8 mouse cellular contexts compared by ENCODE assay signal in the genomic region with DNA sequence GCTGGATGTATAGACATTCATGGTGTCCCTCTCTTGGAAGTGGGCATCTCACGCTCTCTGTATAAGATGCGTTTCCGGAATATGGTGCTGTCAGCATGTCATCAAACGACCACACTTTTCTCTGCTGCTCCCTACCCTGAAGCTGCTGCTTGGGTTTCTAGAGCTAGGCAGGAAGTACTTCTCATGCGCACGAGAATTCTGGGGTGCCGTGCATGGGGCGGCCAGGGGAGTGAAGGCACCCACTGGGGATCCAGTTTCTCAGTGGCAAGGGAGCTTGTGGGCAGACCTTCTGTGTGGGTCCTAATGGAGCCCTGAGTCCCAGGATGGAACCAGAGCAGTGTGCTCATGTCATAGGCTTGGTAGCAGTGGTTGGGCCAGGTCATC.
DNase-seq lines count a peak whose midpoint lies in the region; ATAC-seq and TF ChIP-seq lines count a peak whose summit lies in the region.

No protein-coding gene starts in this region.

- 0 out of 2 replicates have a peak overlapping the region, but pooled peaks have one; percentile 8 for H3K9ac ChIP-seq in kidney, embryonic 14.5 days (ENCODE audit: low read depth, low read length)
- H3K9ac ChIP-seq in embryonic facial prominence, embryonic 13.5 days: 0 out of 2 replicates have a peak overlapping the region, but pooled peaks have one; percentile 54
- peak overlapping the region; percentile 52 for H3K9ac ChIP-seq in hindbrain, embryonic 14.5 days
- H3K9ac ChIP-seq in neural tube, embryonic 12.5 days: peak overlapping the region; percentile 40; the same call in 1 of the 2 replicates

- H3K4me3 ChIP-seq in kidney, embryonic 14.5 days (ENCODE audit: low read length): peak overlapping the region; percentile 26; the same call in 1 of the 2 replicates
- H3K4me3 ChIP-seq in kidney, adult 2 months (ENCODE audit: insufficient read depth, low read depth, low read length): no peak overlapping the region
- H3K4me3 ChIP-seq in embryonic facial prominence, embryonic 13.5 days: no peak overlapping the region
- peak overlapping the region; percentile 23 for H3K4me3 ChIP-seq in hindbrain, embryonic 14.5 days (replicated peaks; ENCODE audit: low read length)
- no peak overlapping the region for H3K4me3 ChIP-seq in neural tube, embryonic 12.5 days

- 78% methylated on average over 8 of the region's 8 CpGs for WGBS in kidney, embryonic 14.5 days
- WGBS in kidney, adult 2 months: 74% methylated on average over 8 of the region's 8 CpGs
- 87% methylated on average over 8 of the region's 8 CpGs for WGBS in embryonic facial prominence, embryonic 13.5 days
- WGBS in hindbrain, embryonic 14.5 days: 85% methylated on average over 8 of the region's 8 CpGs
- WGBS in neural tube, embryonic 12.5 days: 81% methylated on average over 8 of the region's 8 CpGs

- no peak for TF ChIP-seq CTCF in kidney, adult 2 months (conservative IDR thresholded peaks at IDR 0.05; ENCODE audit: insufficient read depth, insufficient read length, low read depth, low read length)

- 0 out of 2 replicates have a peak, but pooled peaks cover 2% of the 10 kb centered on the region for H3K4me1 ChIP-seq in kidney, embryonic 14.5 days (ENCODE audit: control insufficient read depth, insufficient read depth, low read length)
- H3K4me1 ChIP-seq in kidney, adult 2 months (ENCODE audit: control insufficient read depth, insufficient read depth, low read length): no peaks in the 10 kb centered on the region
- peaks cover 9% of the 10 kb centered on the region for H3K4me1 ChIP-seq in embryonic facial prominence, embryonic 13.5 days
- peaks cover 6% of the 10 kb centered on the region; the same call in 1 of the 2 replicates for H3K4me1 ChIP-seq in hindbrain, embryonic 14.5 days (replicated peaks; ENCODE audit: control insufficient read depth, insufficient read depth, low read length)
- peaks cover 6% of the 10 kb centered on the region; the same call in 1 of the 2 replicates for H3K4me1 ChIP-seq in neural tube, embryonic 12.5 days

- no peak overlapping the region for H3K27ac ChIP-seq in kidney, embryonic 14.5 days (ENCODE audit: low read depth, low read length)
- no peak overlapping the region for H3K27ac ChIP-seq in kidney, adult 2 months (ENCODE audit: insufficient read depth, low read depth, low read length)
- no peak overlapping the region for H3K27ac ChIP-seq in embryonic facial prominence, embryonic 13.5 days
- peak overlapping the region; percentile 62 for H3K27ac ChIP-seq in hindbrain, embryonic 14.5 days
- no peak overlapping the region; the same call in 1 of the 2 replicates for H3K27ac ChIP-seq in neural tube, embryonic 12.5 days

- H3K27me3 ChIP-seq in kidney, embryonic 14.5 days (ENCODE audit: control insufficient read depth, insufficient read depth, low read length): no peaks in the 10 kb centered on the region
- H3K27me3 ChIP-seq in kidney, adult 2 months (replicated peaks; ENCODE audit: control insufficient read depth, insufficient read depth, low read length): no peaks in the 10 kb centered on the region
- H3K27me3 ChIP-seq in embryonic facial prominence, embryonic 13.5 days: no peaks in the 10 kb centered on the region
- no peaks in the 10 kb centered on the region for H3K27me3 ChIP-seq in hindbrain, embryonic 14.5 days (ENCODE audit: control insufficient read depth, insufficient read depth, low read length)
- H3K27me3 ChIP-seq in neural tube, embryonic 12.5 days (replicated peaks): no peaks in the 10 kb centered on the region

- ATAC-seq in kidney, embryonic 14.5 days (ENCODE audit: low FRiP score, low TSS enrichment): no peak
- no peak for ATAC-seq in embryonic facial prominence, embryonic 13.5 days (ENCODE audit: insufficient number of reproducible peaks, insufficient read depth, low FRiP score, low TSS enrichment, low read depth)
- ATAC-seq in hindbrain, embryonic 14.5 days (ENCODE audit: low FRiP score): no peak
- no peak for ATAC-seq in neural tube, embryonic 12.5 days (ENCODE audit: low FRiP score, low read depth)

- TF ChIP-seq POLR2A in kidney, adult 2 months (IDR thresholded peaks at IDR 0.05; ENCODE audit: low read depth, low read length): no peak

- H3K4me2 ChIP-seq in kidney, embryonic 14.5 days (replicated peaks; ENCODE audit: low read depth, low read length): peak overlapping the region; percentile 41
- H3K4me2 ChIP-seq in embryonic facial prominence, embryonic 13.5 days: peak overlapping the region; percentile 51; the same call in 1 of the 2 replicates
- peak overlapping the region; percentile 54 for H3K4me2 ChIP-seq in hindbrain, embryonic 14.5 days (replicated peaks)
- H3K4me2 ChIP-seq in neural tube, embryonic 12.5 days (replicated peaks): peak overlapping the region; percentile 53

- H3K9me3 ChIP-seq in kidney, embryonic 14.5 days (ENCODE audit: control insufficient read depth, low read length): no peaks in the 10 kb centered on the region
- no peaks in the 10 kb centered on the region for H3K9me3 ChIP-seq in embryonic facial prominence, embryonic 13.5 days
- no peaks in the 10 kb centered on the region for H3K9me3 ChIP-seq in hindbrain, embryonic 14.5 days (ENCODE audit: control insufficient read depth, low read length)
- H3K9me3 ChIP-seq in neural tube, embryonic 12.5 days: no peaks in the 10 kb centered on the region

- H3K36me3 ChIP-seq in kidney, embryonic 14.5 days (ENCODE audit: control insufficient read depth, insufficient read depth, low read length): no peaks in the 10 kb centered on the region
- H3K36me3 ChIP-seq in kidney, adult 2 months (ENCODE audit: control insufficient read depth, insufficient read depth, low read length): no peaks in the 10 kb centered on the region
- H3K36me3 ChIP-seq in embryonic facial prominence, embryonic 13.5 days: no peaks in the 10 kb centered on the region
- H3K36me3 ChIP-seq in hindbrain, embryonic 14.5 days (replicated peaks; ENCODE audit: control insufficient read depth, insufficient read depth): no peaks in the 10 kb centered on the region
- no peaks in the 10 kb centered on the region for H3K36me3 ChIP-seq in neural tube, embryonic 12.5 days

- DNase-seq in kidney, adult 2 months: no peak
- no peak for DNase-seq in hindbrain, embryonic 14.5 days (ENCODE audit: low spot score)
- DNase-seq in adrenal gland, postnatal 4 days (ENCODE audit: low spot score in 2 of 2): no peak
- DNase-seq in cerebellum, postnatal 14 days: no peak
- DNase-seq in cerebellum, adult 8-10 months: no peak

Comparison
In these comparisons a context has a peak if more than half of its experiments do, and no peak if none do; other contexts are left out.
1. H3K4me3 ChIP-seq: peak in kidney, embryonic 14.5 days (single experiment) and hindbrain, embryonic 14.5 days (single experiment); none in kidney, adult 2 months (single experiment), embryonic facial prominence, embryonic 13.5 days (single experiment) and neural tube, embryonic 12.5 days (single experiment).
2. Peak in every context shown above with its lines, with median percentiles within 50 percentile points of each other: H3K4me2 ChIP-seq and H3K9ac ChIP-seq.